Mouse (Mus musculus): ENCODE data around the gene Thada. TPM values are rescaled to one million over a fixed set of nuclear protein-coding genes. Genes with fewer than 3 reads are reported as not detected.
A peak's percentile ranks its signal among the peaks of the same experiment; 100 is the strongest.

Thada gene
- total RNA-seq, 2 experiments from 2014 or later = 37.6 to 39.3 TPM

- no peak for ATAC-seq (replicated peaks; ENCODE audit: poor library complexity, severe bottlenecking)
Measured at GRCm38 (mm10) chr17:84179973-84180365, 286.0 kb downstream of the Thada start.

DNA sequence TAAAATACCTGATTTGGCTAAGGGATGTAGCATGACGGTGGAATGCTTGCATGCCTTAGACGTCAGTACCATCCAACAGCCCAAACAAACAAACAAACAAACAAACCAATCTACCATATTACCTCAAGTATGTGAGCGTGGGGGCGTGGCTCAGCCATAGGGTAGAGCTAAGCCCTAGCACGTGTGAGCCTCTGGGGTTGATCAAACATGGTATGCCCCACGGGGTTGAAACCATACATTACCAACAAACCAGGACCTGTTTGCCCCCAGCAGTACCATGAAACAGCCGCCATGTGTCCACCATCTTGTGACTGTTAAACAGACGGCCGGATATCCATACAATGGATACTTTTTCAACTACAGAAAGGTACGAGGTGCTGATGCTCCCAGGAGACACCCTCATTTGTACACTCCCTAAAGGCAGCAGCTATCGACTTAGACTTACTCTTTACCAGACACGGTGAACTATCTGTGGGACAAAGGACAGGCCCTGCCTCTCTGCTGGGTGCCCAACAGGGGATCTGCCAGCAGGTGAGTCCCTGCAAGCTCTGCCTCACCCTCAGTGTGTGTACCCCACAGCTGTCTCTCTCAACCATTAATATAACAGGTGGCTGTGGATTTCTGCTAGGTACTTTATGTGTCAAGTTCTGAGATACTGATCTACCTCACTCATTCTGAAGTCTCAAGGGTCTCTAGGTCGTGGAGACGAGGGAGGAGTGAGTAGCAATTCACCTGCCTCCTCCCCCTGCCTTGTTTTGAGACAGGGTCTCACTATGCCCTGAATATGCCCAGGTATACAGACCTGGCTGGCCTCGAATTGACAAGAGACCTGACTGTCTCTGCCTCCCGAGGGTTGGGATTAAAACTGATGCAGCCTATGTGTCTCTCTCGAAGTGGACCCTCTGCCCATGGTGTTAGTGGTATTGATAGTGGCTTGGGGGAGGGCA is 286.7 kb downstream of the Thada start:
- ATAC-seq (replicated peaks; ENCODE audit: poor library complexity, severe bottlenecking) = no peak

DNA sequence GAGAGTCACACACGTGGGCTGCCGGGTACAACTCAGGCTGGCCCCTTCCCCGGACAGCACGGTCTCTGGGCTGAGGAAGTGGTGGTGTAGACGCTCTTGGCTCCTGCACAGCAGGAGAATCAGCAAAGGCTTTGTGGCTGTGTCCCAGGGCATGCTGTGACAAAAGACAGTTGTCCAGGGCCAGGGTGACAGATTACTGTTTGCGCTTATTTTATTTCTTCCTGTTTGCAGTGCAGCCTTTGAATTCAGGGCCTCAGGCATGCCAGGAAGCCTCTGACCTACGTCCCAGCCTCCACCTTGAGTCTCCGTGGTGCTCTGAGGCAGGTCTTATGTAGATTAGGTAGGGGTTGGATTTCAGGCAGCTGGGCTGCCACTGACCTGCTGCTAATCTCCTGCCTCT is 288.5 kb downstream of the Thada start:
- peak; percentile 26 for ATAC-seq (replicated peaks; ENCODE audit: poor library complexity, severe bottlenecking)

- ATAC-seq (replicated peaks; ENCODE audit: poor library complexity, severe bottlenecking) = no peak
Measured at GRCm38 (mm10) chr17:84176446-84176845, 289.6 kb downstream of the Thada start.

- ATAC-seq (replicated peaks; ENCODE audit: poor library complexity, severe bottlenecking) = no peak
Measured at GRCm38 (mm10) chr17:84175196-84175595, 290.8 kb downstream of the Thada start.

DNA sequence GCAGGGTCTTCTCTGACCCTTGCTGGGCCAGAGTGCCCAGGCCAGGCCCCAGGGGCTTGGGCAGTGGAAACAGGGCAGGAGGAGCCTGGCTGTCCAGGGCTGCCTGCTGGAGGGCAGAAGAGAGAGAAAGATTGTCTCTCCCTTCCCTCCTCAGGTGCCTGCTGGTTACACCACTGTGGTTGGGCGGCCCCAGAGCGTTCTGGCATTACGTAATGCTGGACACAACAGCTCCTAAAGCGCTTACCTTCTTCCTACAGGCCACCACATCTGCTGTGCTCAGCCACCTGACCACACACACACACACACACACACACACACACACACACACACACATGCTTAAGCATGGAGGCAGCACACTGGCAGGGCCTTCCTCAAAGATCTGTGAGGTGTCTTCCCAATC is 298.6 kb downstream of the Thada start:
- ATAC-seq (replicated peaks; ENCODE audit: poor library complexity, severe bottlenecking) = peak; percentile 73

- ATAC-seq (replicated peaks; ENCODE audit: poor library complexity, severe bottlenecking) = peak; percentile 86
Measured at GRCm38 (mm10) chr17:84166135-84166860, 299.7 kb downstream of the Thada start.

- ATAC-seq (replicated peaks; ENCODE audit: poor library complexity, severe bottlenecking) = no peak
Measured at GRCm38 (mm10) chr17:84165735-84166134, 300.3 kb downstream of the Thada start.

- ATAC-seq (replicated peaks; ENCODE audit: poor library complexity, severe bottlenecking) = no peak
Measured at GRCm38 (mm10) chr17:84164146-84164545, 301.9 kb downstream of the Thada start.

- ATAC-seq (replicated peaks; ENCODE audit: poor library complexity, severe bottlenecking) = no peak
Measured at GRCm38 (mm10) chr17:84163066-84163785, 302.8 kb downstream of the Thada start.

DNA sequence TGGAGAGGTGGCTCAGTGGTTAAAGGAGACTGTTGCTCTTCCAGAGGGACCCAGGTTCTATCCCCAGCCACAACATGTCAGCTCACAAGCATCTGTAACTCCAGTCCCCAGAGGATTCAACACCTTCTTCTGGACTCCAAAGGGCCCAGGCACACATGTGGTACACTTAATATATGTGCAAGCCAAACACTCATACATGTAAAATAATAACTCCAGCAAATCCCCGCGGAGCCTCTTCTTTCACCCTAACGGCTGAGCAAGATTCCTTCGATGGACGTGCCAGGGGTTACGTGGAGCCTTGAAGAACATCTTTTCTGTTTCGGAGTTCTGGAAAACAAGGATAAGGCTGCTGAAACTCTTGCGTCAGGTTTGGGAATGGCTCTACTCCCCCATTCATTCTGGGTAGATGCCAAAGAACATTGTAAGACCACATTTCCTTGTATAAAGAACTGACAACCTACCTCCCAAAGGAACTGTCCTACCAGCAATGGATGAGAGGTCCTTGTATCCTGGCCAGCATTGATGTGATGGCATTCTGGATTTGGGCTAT is 303.7 kb downstream of the Thada start:
- ATAC-seq (replicated peaks; ENCODE audit: poor library complexity, severe bottlenecking) = no peak

GRCm38 (mm10) chr17:84161231-84161854 is 304.7 kb downstream of the Thada start:
- ATAC-seq (replicated peaks; ENCODE audit: poor library complexity, severe bottlenecking) = peak; percentile 54

DNA sequence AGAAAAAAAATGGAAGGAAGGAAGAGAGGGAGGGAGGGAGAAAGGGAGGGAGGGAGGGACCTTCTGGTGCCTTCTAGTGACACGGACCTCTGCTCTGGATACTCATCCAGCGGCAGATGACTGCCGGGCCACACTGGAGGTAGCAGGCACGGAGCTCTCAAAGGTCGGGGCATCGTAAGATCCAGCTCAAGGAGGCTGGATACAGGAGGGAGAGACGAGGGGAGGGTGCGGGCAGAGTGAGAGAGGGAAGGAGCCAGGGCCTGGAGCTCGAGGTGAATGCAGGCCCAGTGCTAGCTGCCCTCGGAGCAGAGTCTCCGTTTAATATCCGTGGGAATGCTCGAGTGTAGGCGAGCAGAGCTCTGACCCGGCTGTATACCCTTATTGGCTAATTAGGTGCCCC is 307.1 kb downstream of the Thada start:
- ATAC-seq (replicated peaks; ENCODE audit: poor library complexity, severe bottlenecking) = no peak

- no peak for ATAC-seq (replicated peaks; ENCODE audit: poor library complexity, severe bottlenecking)
Measured at GRCm38 (mm10) chr17:84158461-84158795, 307.6 kb downstream of the Thada start.

GRCm38 (mm10) chr17:84157743-84158460 is 308.1 kb downstream of the Thada start:
- no peak for ATAC-seq (replicated peaks; ENCODE audit: poor library complexity, severe bottlenecking)

- 0 out of 2 replicates have a peak, but pooled peaks have one; percentile 9 for ATAC-seq (replicated peaks; ENCODE audit: poor library complexity, severe bottlenecking)
Measured at GRCm38 (mm10) chr17:84156748-84157742, 309.0 kb downstream of the Thada start.

DNA sequence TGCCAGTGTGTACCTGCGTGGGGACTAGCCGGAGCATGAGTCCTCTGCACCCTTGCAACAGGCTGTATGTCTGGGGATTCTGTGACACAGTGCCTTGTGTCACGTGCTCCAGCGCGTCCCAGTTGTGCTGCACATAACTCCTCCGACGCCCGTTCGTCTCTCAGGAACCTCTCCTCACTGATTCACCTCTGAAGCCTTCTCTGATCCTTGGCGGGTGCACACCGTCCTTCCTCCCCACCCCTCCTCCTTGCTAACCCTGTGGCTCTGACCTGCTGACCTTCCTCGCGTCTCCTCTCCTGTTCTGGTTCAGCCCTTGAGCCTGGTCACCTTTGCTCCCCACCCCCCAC is 309.8 kb downstream of the Thada start:
- ATAC-seq (replicated peaks; ENCODE audit: poor library complexity, severe bottlenecking) = no peak

GRCm38 (mm10) chr17:84155516-84156226 is 310.3 kb downstream of the Thada start:
- no peak for ATAC-seq (replicated peaks; ENCODE audit: poor library complexity, severe bottlenecking)

Data from granulocyte monocyte progenitor cell, adult 5-6 weeks (primary cell).